Mouse (Mus musculus) brown adipose tissue, adult 24 weeks (tissue): ENCODE measurements around the gene Trap1. TPM values are rescaled to one million over a fixed set of nuclear protein-coding genes. Genes with fewer than 3 reads are reported as not detected.
"Not testable (repeated sequence)": the region's sequence is repeated elsewhere in the genome, so short reads cannot be mapped to it uniquely, and the experiment has no call there.

ENCODE experiments used
- H3K27ac ChIP-seq: fragments of 200-500 bp; replicated peaks from 2 replicates; pipeline ENCODE4 v1.5.1; 2012; ENCODE audit warnings: low read depth, mild to moderate bottlenecking, low read length
- H3K4me1 ChIP-seq: fragments of 200-500 bp; 2 replicates; pipeline ENCODE4 v1.6.1; 2012; ENCODE audit warnings: low read length, mixed read lengths; ENCODE audit not compliant: control insufficient read depth, insufficient read depth, insufficient read length
- H3K4me3 ChIP-seq: fragments of 200-500 bp; 2 replicates; pipeline ENCODE4 v1.5.1; 2012; ENCODE audit warnings: low read depth, mild to moderate bottlenecking, low read length, moderate library complexity; ENCODE audit not compliant: insufficient read depth
- polyA plus RNA-seq: library from polyadenylated mRNA; stranded (reverse); fragments of >200 nt; gene quantifications from 2 replicates; pipeline ENCODE4 v1.2.4, GENCODE M21; 2012; ENCODE audit not compliant: missing spikeins, insufficient read depth, insufficient read length

The Trap1 gene
- 226 and 245 TPM in 2 replicates for polyA plus RNA-seq

- Histone ChIP-seq H3K4me1 (peaks cover 2% of the 10 kb centered on the region; the same call in 1 of the 2 replicates), H3K4me3 (peak within 1 kb of the TSS; percentile 99), H3K27ac (peak within 1 kb of the TSS; percentile 99)
These were observed at the start of gene Trap1 for GRCm38 (mm10) chr16:4077384-4078061. Gene Trap1, minus strand, starts transcription at chr16:4077827.

DNA sequence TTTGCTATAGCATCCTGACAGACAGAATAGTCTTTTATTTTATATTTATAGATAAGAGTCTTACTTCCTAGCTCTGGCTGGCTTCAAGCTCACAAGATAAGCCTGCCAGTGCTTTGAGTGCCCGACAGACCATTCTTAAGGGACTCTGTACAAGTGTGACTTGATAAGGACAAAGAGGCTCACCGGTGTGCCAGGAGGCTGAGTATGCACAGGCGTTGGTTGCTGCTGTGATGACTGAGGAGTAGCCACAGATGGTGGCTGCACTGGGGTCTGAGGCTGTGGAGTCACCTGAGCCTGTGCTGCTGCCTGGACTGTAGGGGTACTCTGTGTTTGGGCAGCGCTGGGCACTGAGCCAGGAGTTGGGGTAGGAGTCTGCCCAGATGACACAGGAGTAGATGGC lies 39.4 kb upstream of the Trap1 start:
- Histone ChIP-seq H3K4me1 (no peaks in the 10 kb centered on the region), H3K27ac (no peak overlapping the region), H3K4me3 (no peak overlapping the region)

DNA sequence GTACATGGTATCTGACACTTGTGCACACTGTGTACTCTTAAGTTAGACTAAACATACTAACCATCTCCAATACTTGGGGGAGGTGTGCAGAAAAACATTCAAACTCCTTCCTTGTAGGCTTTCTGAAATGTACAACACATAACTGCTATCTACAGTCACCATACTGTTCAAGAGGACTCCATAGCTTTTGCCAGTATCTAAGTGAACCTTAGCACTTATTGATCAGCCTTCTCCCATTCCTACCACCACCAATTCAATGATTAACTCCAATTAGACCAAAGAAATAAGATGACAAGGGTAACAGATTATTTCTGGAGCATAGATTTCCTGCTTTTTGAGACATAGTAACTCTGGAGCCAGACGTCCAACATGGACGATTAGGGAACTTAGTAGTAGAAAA lies 22.7 kb upstream of the Trap1 start:
- Histone ChIP-seq H3K27ac (no peak overlapping the region), H3K4me3 (no peak overlapping the region)

DNA sequence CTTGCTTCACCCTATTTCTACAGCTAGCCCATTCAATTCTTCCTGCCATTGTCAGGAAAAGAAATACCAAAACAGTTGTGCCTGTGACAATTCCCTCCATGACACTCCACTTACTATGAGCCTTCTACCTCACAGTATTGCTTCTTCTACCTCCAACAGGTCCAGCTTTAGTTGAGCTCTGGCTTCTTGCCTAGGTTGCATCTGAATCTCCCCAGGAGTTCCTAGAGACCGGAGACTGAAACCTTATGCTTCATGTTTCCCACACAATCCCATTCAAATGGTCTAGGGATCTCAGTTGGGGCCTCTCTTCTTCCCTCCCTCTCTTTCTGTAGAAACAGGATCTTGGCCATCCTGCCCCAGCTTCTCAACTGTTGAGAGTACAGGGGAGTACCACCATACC lies 19.9 kb upstream of the Trap1 start:
- no peak overlapping the region for H3K4me3 ChIP-seq
- H3K27ac ChIP-seq = no peak overlapping the region
- no peaks in the 10 kb centered on the region for H3K4me1 ChIP-seq

More for the DNA sequence above, 22.7 kb upstream of the Trap1 start:
- H3K4me1 ChIP-seq = no peaks in the 10 kb centered on the region

DNA sequence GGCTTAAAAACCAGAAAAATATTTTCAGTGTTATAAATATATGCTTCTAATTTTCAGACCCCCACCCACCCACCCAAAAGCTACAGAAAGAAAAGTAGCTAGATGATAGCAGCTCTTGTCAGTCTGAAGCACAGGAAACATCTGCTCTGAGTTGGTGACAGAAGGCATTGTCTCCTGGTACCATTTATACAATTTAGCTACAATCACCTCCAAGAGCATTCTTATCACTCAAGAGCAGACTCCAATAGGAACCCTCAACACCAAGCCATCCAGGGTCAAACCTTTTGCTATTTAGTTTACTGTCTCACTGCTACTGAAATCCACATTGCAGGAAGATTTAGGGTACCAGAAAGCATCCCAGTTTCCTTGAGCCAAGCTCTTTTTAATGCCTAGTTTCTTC lies 19.3 kb upstream of the Trap1 start:
- Histone ChIP-seq H3K4me3 (no peak overlapping the region), H3K4me1 (no peaks in the 10 kb centered on the region), H3K27ac (no peak overlapping the region)

DNA sequence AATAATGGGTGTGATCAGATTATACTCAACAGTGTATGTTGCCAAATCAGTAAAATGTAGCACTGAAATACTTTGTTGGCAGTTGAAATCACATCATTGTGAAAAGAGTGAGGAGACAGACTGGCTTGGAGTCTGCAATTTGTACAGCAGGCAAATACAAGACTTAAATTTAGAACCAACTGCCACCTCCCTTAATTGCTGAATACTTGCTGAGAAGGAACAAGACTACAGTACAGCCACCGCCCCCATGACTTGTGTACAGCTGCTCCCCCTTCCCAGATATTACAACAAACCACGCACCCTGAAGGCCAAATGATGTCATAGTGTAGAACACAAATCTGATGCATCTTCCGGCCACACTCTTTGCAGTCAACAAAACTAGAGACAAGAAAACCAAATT lies 18.5 kb upstream of the Trap1 start:
- no peaks in the 10 kb centered on the region for H3K4me1 ChIP-seq

DNA sequence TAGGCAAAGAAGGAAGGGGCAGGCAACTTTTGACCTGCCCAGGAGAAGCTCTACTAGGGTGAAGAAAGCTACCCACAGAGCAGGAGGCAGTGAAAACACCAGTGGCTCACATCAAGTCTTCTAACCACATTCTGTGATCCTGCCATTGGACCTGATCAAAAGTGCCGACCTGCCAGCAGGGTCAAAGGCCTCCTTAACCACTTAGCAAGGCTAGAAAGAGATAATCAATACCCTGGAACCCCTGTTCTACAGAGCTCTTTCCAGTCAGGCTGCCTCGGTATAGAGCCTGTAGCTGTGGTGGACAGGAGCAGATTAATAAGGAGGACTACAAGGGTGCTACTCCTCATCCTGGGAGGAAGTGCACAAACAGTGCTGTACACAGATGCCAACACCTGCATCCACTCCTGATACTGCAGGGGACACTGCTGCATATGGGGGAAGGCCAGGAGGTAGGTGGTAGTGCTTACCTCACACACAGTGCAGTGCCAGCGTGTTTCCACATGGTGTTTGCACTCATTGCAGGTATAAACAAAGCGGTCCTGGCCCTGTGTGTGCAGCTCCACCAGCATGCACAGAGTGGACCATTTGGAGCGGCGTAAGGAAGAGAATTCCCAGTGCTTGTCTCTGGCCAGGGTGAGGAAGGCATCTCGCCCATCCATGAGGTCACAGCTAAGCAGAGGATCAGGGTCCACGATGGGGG lies 9.7 kb upstream of the Trap1 start:
- Histone ChIP-seq H3K4me3 (no peak overlapping the region), H3K27ac (no peak overlapping the region), H3K4me1 (no peaks in the 10 kb centered on the region)

More for the DNA sequence above, 18.5 kb upstream of the Trap1 start:
- no peak overlapping the region for H3K4me3 ChIP-seq
- H3K27ac ChIP-seq = no peak overlapping the region

DNA sequence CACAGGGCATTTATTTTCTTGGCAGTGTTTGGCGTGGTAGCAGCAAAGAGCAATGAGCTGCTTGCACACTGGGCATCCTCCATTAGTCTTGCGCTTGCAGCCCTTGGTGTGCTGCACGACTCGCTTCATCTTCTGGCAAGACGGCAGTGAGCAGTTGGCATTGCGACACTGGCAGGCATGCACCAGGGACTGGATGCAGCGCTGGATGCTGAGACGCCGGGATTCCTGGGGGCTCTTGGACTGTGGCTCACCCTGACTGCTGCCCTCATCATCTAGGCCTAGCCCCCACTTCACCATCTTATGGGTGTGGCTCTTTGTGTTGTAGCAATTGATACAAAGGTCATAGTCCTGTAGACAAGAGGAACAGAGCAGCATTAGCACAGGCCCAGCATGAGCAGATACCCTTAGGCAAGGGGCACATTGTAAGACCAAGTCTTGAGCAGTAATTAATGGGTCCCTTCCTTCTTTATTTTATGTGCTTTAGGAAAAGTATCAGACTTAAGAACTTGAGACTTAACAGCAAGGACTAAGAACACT lies 8.3 kb upstream of the Trap1 start:
- H3K4me1 ChIP-seq = no peaks in the 10 kb centered on the region

GRCm38 (mm10) chr16:4085051-4085450 lies 7.4 kb upstream of the Trap1 start:
- Histone ChIP-seq H3K27ac (no peak overlapping the region), H3K4me1 (no peaks in the 10 kb centered on the region), H3K4me3 (no peak overlapping the region)

More for the DNA sequence above, 8.3 kb upstream of the Trap1 start:
- H3K27ac ChIP-seq = no peak overlapping the region
- H3K4me3 ChIP-seq = no peak overlapping the region

DNA sequence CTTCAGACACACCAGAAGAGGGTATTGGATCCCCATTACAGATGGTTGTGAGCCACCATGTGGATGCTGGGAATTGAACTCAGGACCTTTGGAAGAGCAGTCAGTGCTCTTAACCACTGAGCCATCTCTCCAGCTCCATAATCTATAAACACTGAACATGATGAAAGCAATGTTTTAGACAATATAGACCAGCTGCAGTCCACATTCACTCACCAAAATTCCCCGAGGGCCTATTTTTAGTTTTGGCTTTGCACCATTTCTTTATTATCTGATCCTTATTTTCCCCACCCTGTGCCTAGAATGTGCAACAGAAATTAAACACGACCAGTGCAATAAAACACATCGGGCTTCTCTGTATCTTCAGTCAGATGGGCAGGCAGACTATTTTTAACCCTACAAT lies 2.8 kb upstream of the Trap1 start:
- H3K4me3 ChIP-seq, H3K27ac ChIP-seq, H3K4me1 ChIP-seq: not testable (repeated sequence)

- Histone ChIP-seq H3K4me3 (no peak overlapping the region), H3K4me1 (peaks cover 2% of the 10 kb centered on the region; the same call in 1 of the 2 replicates), H3K27ac (no peak overlapping the region)
These were observed 2.0 kb upstream of the Trap1 start for GRCm38 (mm10) chr16:4079656-4080055.

- H3K4me1 ChIP-seq, H3K4me3 ChIP-seq: not testable (repeated sequence)
- H3K27ac ChIP-seq = 0 out of 2 replicates have a peak overlapping the region, but pooled peaks have one; percentile 36
These were observed 675 bp upstream of the Trap1 start for GRCm38 (mm10) chr16:4078302-4078701.

- Histone ChIP-seq H3K4me3 (no peak overlapping the region), H3K27ac (no peak overlapping the region), H3K4me1 (peaks cover 2% of the 10 kb centered on the region; the same call in 1 of the 2 replicates)
These were observed 2.8 kb downstream of the Trap1 start for GRCm38 (mm10) chr16:4074836-4075235.

DNA sequence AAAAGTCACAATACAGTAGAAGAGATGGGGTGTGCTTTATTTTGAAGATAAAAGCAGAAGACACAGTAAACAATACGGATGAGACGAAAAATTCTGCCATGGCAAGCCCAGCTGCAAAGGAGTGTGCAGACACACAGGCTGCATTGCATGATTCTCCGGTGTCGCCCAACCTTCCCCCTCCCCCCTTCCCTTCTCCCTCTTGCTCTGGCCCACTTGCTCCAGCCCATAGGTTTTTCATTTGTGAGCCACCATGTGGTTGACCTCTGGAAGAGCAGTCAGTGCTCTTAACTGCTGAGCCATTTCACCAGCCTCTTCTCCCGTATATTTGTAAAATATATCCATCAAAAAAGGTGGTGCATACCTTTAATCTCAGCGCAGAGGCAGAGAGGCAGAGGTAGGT lies 3.3 kb downstream of the Trap1 start:
- Histone ChIP-seq H3K4me1 (peaks cover 2% of the 10 kb centered on the region; the same call in 1 of the 2 replicates), H3K4me3 (no peak overlapping the region), H3K27ac (no peak overlapping the region)

- no peak overlapping the region for H3K27ac ChIP-seq
- H3K4me1 ChIP-seq = no peaks in the 10 kb centered on the region
- no peak overlapping the region for H3K4me3 ChIP-seq
These were observed 9.0 kb downstream of the Trap1 start for GRCm38 (mm10) chr16:4068588-4068987.
